Mouse (Mus musculus) hindbrain, postnatal 0 days (tissue): Measurements from ENCODE around the gene Mark3. TPM values are rescaled to one million over a fixed set of nuclear protein-coding genes. Genes with fewer than 3 reads are reported as not detected.
A peak's percentile ranks its signal among the peaks of the same experiment; 100 is the strongest.
"Not testable (repeated sequence)": the region's sequence is repeated elsewhere in the genome, so short reads cannot be mapped to it uniquely, and the experiment has no call there.

Source experiments
- ATAC-seq: fragments of 200-750 bp; cut with Nextera tagmentation; 2 replicates; pipeline ENCODE4 v1.8.0; 2017; ENCODE audit warnings: mild to moderate bottlenecking, moderate TSS enrichment, moderate library complexity
- DNase-seq: peaks from one replicate; pipeline ENCODE4 v3.0.0-alpha.2; 2015; ENCODE audit warnings: low spot score
- H3K27ac ChIP-seq: fragments of 300-500 bp; sonication (generic); 2 replicates; pipeline ENCODE4 v1.5.1; 2014; ENCODE audit warnings: mild to moderate bottlenecking
- H3K27me3 ChIP-seq: fragments of 300-500 bp; sonication (generic); 2 replicates; pipeline ENCODE4 v1.6.1; 2014; ENCODE audit warnings: low read length, mixed read lengths; ENCODE audit not compliant: insufficient read depth
- H3K36me3 ChIP-seq: fragments of 300-500 bp; sonication (generic); 2 replicates; pipeline ENCODE4 v1.6.1; 2014; ENCODE audit warnings: low read length, mixed read lengths; ENCODE audit not compliant: insufficient read depth
- H3K4me1 ChIP-seq: fragments of 300-500 bp; sonication (generic); 2 replicates; pipeline ENCODE4 v1.6.1; 2014; ENCODE audit warnings: antibody characterized with exemption, low read length, mixed read lengths; ENCODE audit not compliant: insufficient read depth
- H3K4me2 ChIP-seq: fragments of 300-500 bp; sonication (generic); 2 replicates; pipeline ENCODE4 v1.6.1; 2014; ENCODE audit warnings: low read depth, mild to moderate bottlenecking, low read length, moderate library complexity, mixed read lengths
- H3K4me3 ChIP-seq: fragments of 300-500 bp; sonication (generic); 2 replicates; pipeline ENCODE4 v1.5.1; 2014; ENCODE audit warnings: low read length
- H3K9ac ChIP-seq: fragments of 300-500 bp; sonication (generic); replicated peaks from 2 replicates; pipeline ENCODE4 v1.6.1; 2014; ENCODE audit warnings: mild to moderate bottlenecking, low read length, moderate library complexity, mixed read lengths
- H3K9me3 ChIP-seq: fragments of 300-500 bp; sonication (generic); 2 replicates; pipeline ENCODE4 v1.6.1; 2016; ENCODE audit warnings: low read length, mixed read lengths
- CTCF ChIP-seq: IDR thresholded peaks from 2 replicates; pipeline ENCODE4 v1.5.1; 2016; ENCODE audit warnings: antibody characterized with exemption, control low read depth, low read depth
- WGBS: fragments of 180-500 bp; shearing (Covaris S2); extraction: QIAGEN DNeasy Blood & Tissue Kit; methylation state at CpG from one replicate; pipeline ENCODE4 v1.1.7; 2014; 5-methylcytosine and 5-hydroxymethylcytosine counted together
- polyA plus RNA-seq: library from polyadenylated mRNA; unstranded; fragments of >200 nt; fragmentation: Nextera tagmentation; extraction: Ambion mirVana; gene quantifications from 2 replicates; pipeline ENCODE4 v1.2.1, GENCODE M21; 2015
- total RNA-seq: library from RNA; depleted of rRNA; stranded (reverse); fragments of >200 nt; gene quantifications from 2 replicates; pipeline ENCODE4 v1.2.3, GENCODE M21; 2014

Mark3 gene
- total and polyA plus RNA-seq, 2 experiments from 2014 or later = 41.0 to 116 TPM

GRCm38 (mm10) chr12:111660628-111661027 lies 86.3 kb downstream of the Mark3 start:
- ATAC-seq = no peak
- H3K36me3 ChIP-seq = peaks cover 19% of the 10 kb centered on the region

DNA sequence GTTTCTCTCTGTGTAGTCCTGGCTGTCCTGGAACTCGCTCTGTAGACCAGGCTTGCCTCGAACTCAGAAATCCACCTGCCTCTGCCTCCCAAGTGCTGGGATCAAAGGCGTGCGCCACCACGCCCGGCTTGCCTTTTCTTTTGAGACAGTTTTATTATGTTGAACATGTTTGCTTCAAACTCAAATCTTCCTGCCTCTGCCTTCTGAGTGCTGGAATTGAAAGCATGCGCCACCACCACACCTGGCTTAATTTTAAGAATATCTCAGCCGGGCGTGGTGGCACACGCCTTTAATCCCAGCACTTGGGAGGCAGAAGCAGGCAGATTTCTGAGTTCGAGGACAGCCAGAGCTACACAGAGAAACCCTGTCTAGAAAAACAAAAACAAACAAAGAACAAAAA lies 87.2 kb downstream of the Mark3 start:
- DNase-seq, H3K9ac ChIP-seq, H3K4me2 ChIP-seq, H3K9me3 ChIP-seq, H3K4me1 ChIP-seq, H3K4me3 ChIP-seq, H3K27ac ChIP-seq, H3K27me3 ChIP-seq, ATAC-seq: not testable (repeated sequence)
- H3K36me3 ChIP-seq = peaks cover 11% of the 10 kb centered on the region
- 96% methylated on average over 11 of the region's 11 CpGs for WGBS

More at GRCm38 (mm10) chr12:111660628-111661027, 86.3 kb downstream of the Mark3 start:
- H3K9me3 ChIP-seq = no peaks in the 10 kb centered on the region
- 81% methylated on average over 1 of the region's 1 CpGs for WGBS
- no peak for TF ChIP-seq CTCF
- DNase-seq = no peak
- H3K4me1 ChIP-seq = no peaks in the 10 kb centered on the region
- H3K27me3 ChIP-seq = no peaks in the 10 kb centered on the region
- H3K4me2 ChIP-seq = no peak overlapping the region
- H3K4me3 ChIP-seq = no peak overlapping the region
- H3K9ac ChIP-seq = no peak overlapping the region
- H3K27ac ChIP-seq = no peak overlapping the region

DNA sequence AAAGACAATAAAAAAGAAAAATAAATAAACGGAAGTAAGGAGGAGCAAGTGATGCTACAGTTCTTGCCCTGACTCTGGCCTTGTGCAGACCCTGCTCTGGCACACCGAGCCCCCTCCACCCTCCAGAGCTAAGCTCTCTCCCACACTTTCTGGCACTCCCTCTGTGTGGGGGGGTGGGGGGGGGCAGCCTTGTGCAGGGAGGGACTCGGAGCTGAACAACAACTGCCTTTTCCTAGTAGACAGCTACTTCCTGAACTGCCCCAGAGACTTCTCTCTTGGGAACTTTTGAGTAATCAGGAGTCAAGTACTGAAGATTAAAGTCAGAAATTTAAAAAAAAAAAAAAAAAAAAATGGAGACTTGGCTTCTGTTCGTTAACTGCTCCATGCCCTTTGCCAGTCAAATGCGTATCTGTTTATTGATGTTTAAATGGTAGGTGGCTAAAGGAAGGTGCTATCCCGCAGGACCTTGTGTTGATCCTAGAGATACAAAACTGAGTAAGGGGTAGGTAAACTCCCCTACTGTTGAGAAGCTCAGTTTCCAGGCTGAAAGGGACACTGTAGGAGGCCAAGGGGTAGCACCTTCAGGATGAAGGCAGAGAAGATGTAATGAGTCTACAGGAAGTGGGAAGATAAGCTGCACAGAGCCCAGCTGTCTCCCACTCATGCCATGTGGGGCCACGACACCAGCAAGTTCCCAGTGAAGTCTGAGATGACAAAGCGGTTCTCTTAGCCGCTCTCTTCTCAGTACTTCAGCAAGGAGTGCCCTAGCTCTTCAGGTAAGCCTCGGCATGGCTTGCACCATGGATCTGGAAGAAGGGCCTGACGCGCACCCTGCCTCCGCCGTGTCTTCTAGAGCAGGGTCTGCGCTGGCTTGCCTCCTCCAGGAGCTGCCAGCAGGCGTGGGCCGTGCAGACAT lies 89.2 kb downstream of the Mark3 start:
- Histone ChIP-seq H3K4me2 (no peak overlapping the region), H3K27ac (no peak overlapping the region)

DNA sequence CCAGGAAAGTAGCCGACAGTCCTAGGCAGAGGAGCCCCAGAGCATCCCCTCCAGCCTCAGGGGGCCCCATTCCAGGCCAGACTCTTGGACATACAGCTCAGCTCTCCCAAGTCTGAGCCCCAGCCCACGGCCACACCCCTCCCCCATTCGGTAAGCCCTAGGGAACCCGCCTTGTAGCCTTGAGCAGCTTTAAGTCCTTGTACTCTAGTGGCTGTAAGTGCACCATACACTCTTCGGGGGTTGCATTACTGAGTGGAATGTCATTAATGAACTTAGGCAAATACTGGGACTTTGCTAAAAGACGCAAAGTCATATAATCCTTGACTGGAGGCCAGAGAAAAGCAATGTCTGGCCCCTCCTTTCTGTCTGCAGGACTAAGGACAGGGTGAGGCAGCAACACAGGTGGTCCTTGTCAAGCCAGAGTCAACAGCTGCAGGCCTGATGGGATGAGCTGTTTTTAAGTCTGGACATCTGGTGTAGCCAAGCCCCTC lies 89.9 kb downstream of the Mark3 start:
- H3K9me3 ChIP-seq = no peaks in the 10 kb centered on the region
- TF ChIP-seq CTCF = no peak
- peak; percentile 25 for DNase-seq

More for the DNA sequence above, 89.2 kb downstream of the Mark3 start:
- TF ChIP-seq CTCF = no peak
- Histone ChIP-seq H3K4me3 (no peak overlapping the region), H3K4me1 (0 out of 2 replicates have a peak, but pooled peaks cover 2% of the 10 kb centered on the region), H3K27me3 (no peaks in the 10 kb centered on the region), H3K9me3 (no peaks in the 10 kb centered on the region), H3K9ac (no peak overlapping the region), H3K36me3 (peaks cover 5% of the 10 kb centered on the region; the same call in 1 of the 2 replicates)
- ATAC-seq = no peak
- no peak for DNase-seq
- WGBS = 72% methylated on average over 17 of the region's 17 CpGs

DNA sequence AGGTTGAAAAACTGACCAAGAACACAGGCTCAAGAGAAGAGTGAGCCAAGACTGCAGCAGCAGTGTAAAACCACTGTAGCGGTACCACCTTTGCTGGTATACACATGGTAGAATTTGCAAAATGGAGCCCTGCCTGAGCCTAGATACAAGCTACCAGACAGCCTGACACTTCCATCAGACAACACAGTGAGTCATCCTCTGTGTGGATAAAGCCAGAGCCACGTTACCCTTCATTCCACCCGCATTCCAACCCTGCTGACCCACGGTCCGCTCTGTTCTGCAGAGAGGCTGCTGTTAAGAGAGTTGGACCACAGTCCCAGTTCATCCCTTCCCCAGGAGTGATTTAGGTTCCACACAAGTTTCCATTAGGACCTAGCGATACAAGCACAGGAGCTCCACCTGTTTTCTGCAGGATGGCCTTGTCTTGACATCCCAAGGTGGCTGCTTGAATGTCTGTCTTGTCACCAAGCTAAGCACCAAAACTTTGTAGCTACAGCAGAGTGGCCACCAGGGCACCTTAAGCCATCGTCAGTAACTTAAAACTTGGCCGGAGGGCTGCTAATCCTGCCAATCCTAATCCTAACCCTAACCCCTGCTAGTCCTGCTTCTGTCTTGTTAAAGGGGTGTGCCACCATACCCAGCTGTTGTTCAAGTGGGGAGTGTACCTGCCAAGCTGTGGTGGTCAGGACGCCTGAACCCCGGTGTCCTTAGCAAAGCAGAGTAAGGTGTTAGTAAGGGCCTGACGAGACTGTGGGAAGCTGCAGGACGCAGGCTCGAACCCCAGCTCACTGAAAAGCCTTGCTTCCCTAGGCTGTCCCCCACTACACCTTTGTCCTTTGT lies 90.9 kb downstream of the Mark3 start:
- Histone ChIP-seq H3K27ac (0 out of 2 replicates have a peak overlapping the region, but pooled peaks have one; percentile 4), H3K9me3 (no peaks in the 10 kb centered on the region), H3K4me1 (0 out of 2 replicates have a peak, but pooled peaks cover 9% of the 10 kb centered on the region), H3K4me2 (no peak overlapping the region), H3K27me3 (no peaks in the 10 kb centered on the region), H3K36me3 (peaks cover 5% of the 10 kb centered on the region; the same call in 1 of the 2 replicates), H3K9ac (no peak overlapping the region), H3K4me3 (no peak overlapping the region)
- 81% methylated on average over 13 of the region's 13 CpGs for WGBS
- DNase-seq = no peak
- no peak for TF ChIP-seq CTCF
- no peak for ATAC-seq

More for the DNA sequence above, 89.9 kb downstream of the Mark3 start:
- Histone ChIP-seq H3K4me2 (no peak overlapping the region), H3K36me3 (peaks cover 5% of the 10 kb centered on the region; the same call in 1 of the 2 replicates), H3K27ac (no peak overlapping the region), H3K4me1 (0 out of 2 replicates have a peak, but pooled peaks cover 9% of the 10 kb centered on the region), H3K27me3 (no peaks in the 10 kb centered on the region), H3K4me3 (no peak overlapping the region), H3K9ac (no peak overlapping the region)
- no peak for ATAC-seq
- 49% methylated on average over 6 of the region's 6 CpGs for WGBS

DNA sequence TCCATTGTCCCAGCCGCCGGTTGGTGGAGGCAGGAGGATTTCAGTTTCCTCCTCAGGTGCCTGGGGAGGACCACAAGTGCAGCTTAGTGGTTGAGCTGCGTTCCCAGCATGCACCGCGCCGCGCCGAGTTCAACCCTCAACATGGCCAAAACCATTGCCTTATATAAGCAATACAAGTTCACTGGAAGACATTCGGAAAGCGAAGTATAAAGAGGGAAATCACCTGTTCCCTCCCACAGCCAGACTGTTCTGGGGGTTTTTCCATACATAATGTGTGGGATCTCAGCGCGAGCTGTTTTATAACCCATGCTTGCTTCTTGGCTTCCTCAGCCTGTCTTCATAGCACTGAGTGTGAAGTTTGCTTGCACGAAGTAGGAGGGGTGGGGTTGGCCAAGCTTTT lies 92.1 kb downstream of the Mark3 start:
- no peaks in the 10 kb centered on the region for H3K9me3 ChIP-seq
- peaks cover 5% of the 10 kb centered on the region; the same call in 1 of the 2 replicates for H3K36me3 ChIP-seq
- WGBS = 80% methylated on average over 13 of the region's 13 CpGs
- ATAC-seq (no peak), DNase-seq (no peak)
- no peak overlapping the region for H3K4me3 ChIP-seq
- H3K27ac ChIP-seq = no peak overlapping the region
- 0 out of 2 replicates have a peak, but pooled peaks cover 9% of the 10 kb centered on the region for H3K4me1 ChIP-seq
- H3K9ac ChIP-seq = no peak overlapping the region
- no peak for TF ChIP-seq CTCF
- no peaks in the 10 kb centered on the region for H3K27me3 ChIP-seq
- H3K4me2 ChIP-seq = no peak overlapping the region
